Mouse (Mus musculus): Measurements from ENCODE around the gene Mrnip.

Mrnip gene

GRCm38 (mm10) chr11:50236937-50237835 is 62.9 kb downstream of the Mrnip start:
- Histone ChIP-seq H3K4me3 (replicated peaks; ENCODE audit: low read length) (peak overlapping the region; percentile 86), H3K27me3 (ENCODE audit: insufficient read depth, low read length) (peaks cover 77% of the 10 kb centered on the region), H3K9me3 (ENCODE audit: low read length) (no peaks in the 10 kb centered on the region), H3K4me1 (replicated peaks; ENCODE audit: low read depth, low read length) (peaks cover 59% of the 10 kb centered on the region), H3K36me3 (ENCODE audit: insufficient read depth, low read length) (peaks cover 49% of the 10 kb centered on the region)
- TF ChIP-seq CTCF (conservative IDR thresholded peaks at IDR 0.05; ENCODE audit: low read length), result no peak
- TF ChIP-seq NANOG (IDR thresholded peaks at IDR 0.05; ENCODE audit: borderline replicate concordance, low read length), result no peak
- TF ChIP-seq POU5F1 (IDR thresholded peaks at IDR 0.05; ENCODE audit: borderline replicate concordance, low read length), result no peak

- Histone ChIP-seq H3K4me1 (replicated peaks; ENCODE audit: low read depth, low read length) (peaks cover 48% of the 10 kb centered on the region), H3K27me3 (ENCODE audit: insufficient read depth, low read length) (peaks cover 66% of the 10 kb centered on the region), H3K36me3 (ENCODE audit: insufficient read depth, low read length) (peaks cover 37% of the 10 kb centered on the region), H3K9me3 (ENCODE audit: low read length) (no peaks in the 10 kb centered on the region), H3K4me3 (replicated peaks; ENCODE audit: low read length) (peak within 1 kb of the TSS; percentile 86)
- TF ChIP-seq POU5F1 (IDR thresholded peaks at IDR 0.05; ENCODE audit: borderline replicate concordance, low read length) (no peak), NANOG (IDR thresholded peaks at IDR 0.05; ENCODE audit: borderline replicate concordance, low read length) (no peak)
These were observed 64.1 kb downstream of the Mrnip start, which contains the start of gene Ltc4s for GRCm38 (mm10) chr11:50238324-50238723. Gene Ltc4s (minus strand): TSS chr11:50238616.

GRCm38 (mm10) chr11:50238821-50239791 is 64.9 kb downstream of the Mrnip start:
- peaks cover 40% of the 10 kb centered on the region for H3K4me1 ChIP-seq (replicated peaks; ENCODE audit: low read depth, low read length)

GRCm38 (mm10) chr11:50240235-50240911 is 66.1 kb downstream of the Mrnip start:
- TF ChIP-seq CTCF (conservative IDR thresholded peaks at IDR 0.05; ENCODE audit: low read length), result no peak
- TF ChIP-seq NANOG (IDR thresholded peaks at IDR 0.05; ENCODE audit: borderline replicate concordance, low read length), result no peak
- no peak for TF ChIP-seq POU5F1 (IDR thresholded peaks at IDR 0.05; ENCODE audit: borderline replicate concordance, low read length)
- peaks cover 34% of the 10 kb centered on the region for H3K4me1 ChIP-seq (replicated peaks; ENCODE audit: low read depth, low read length)
- H3K27me3 ChIP-seq (ENCODE audit: insufficient read depth, low read length), result peaks cover 48% of the 10 kb centered on the region
- H3K4me3 ChIP-seq (replicated peaks; ENCODE audit: low read length), result no peak overlapping the region
- no peaks in the 10 kb centered on the region for H3K9me3 ChIP-seq (ENCODE audit: low read length)
- H3K36me3 ChIP-seq (ENCODE audit: insufficient read depth, low read length), result peaks cover 20% of the 10 kb centered on the region

More at GRCm38 (mm10) chr11:50238821-50239791, 64.9 kb downstream of the Mrnip start:
- Histone ChIP-seq H3K36me3 (ENCODE audit: insufficient read depth, low read length) (peaks cover 29% of the 10 kb centered on the region), H3K9me3 (ENCODE audit: low read length) (no peaks in the 10 kb centered on the region), H3K27me3 (ENCODE audit: insufficient read depth, low read length) (peaks cover 59% of the 10 kb centered on the region), H3K4me3 (replicated peaks; ENCODE audit: low read length) (peak overlapping the region; percentile 86; the same call in 1 of the 2 replicates)
- TF ChIP-seq POU5F1 (IDR thresholded peaks at IDR 0.05; ENCODE audit: borderline replicate concordance, low read length), result no peak
- TF ChIP-seq CTCF (conservative IDR thresholded peaks at IDR 0.05; ENCODE audit: low read length), result no peak
- no peak for TF ChIP-seq NANOG (IDR thresholded peaks at IDR 0.05; ENCODE audit: borderline replicate concordance, low read length)

- Histone ChIP-seq H3K9me3 (ENCODE audit: low read length) (no peaks in the 10 kb centered on the region), H3K27me3 (ENCODE audit: insufficient read depth, low read length) (peaks cover 15% of the 10 kb centered on the region), H3K4me3 (replicated peaks; ENCODE audit: low read length) (no peak overlapping the region), H3K4me1 (replicated peaks; ENCODE audit: low read depth, low read length) (peaks cover 30% of the 10 kb centered on the region), H3K36me3 (ENCODE audit: insufficient read depth, low read length) (peaks cover 13% of the 10 kb centered on the region)
- TF ChIP-seq NANOG (IDR thresholded peaks at IDR 0.05; ENCODE audit: borderline replicate concordance, low read length) (no peak), POU5F1 (IDR thresholded peaks at IDR 0.05; ENCODE audit: borderline replicate concordance, low read length) (no peak), CTCF (conservative IDR thresholded peaks at IDR 0.05; ENCODE audit: low read length) (no peak)
These were observed 69.7 kb downstream of the Mrnip start for GRCm38 (mm10) chr11:50243926-50244325.

- Histone ChIP-seq H3K9me3 (ENCODE audit: low read length) (no peaks in the 10 kb centered on the region), H3K36me3 (ENCODE audit: insufficient read depth, low read length) (0 out of 2 replicates have a peak, but pooled peaks cover 4% of the 10 kb centered on the region), H3K4me1 (replicated peaks; ENCODE audit: low read depth, low read length) (peaks cover 41% of the 10 kb centered on the region), H3K4me3 (replicated peaks; ENCODE audit: low read length) (no peak overlapping the region), H3K27me3 (ENCODE audit: insufficient read depth, low read length) (peaks cover 4% of the 10 kb centered on the region)
- TF ChIP-seq NANOG (IDR thresholded peaks at IDR 0.05; ENCODE audit: borderline replicate concordance, low read length) (no peak), POU5F1 (IDR thresholded peaks at IDR 0.05; ENCODE audit: borderline replicate concordance, low read length) (no peak), CTCF (conservative IDR thresholded peaks at IDR 0.05; ENCODE audit: low read length) (no peak)
These were observed 71.0 kb downstream of the Mrnip start for GRCm38 (mm10) chr11:50245269-50245668.

- H3K27me3 ChIP-seq (ENCODE audit: insufficient read depth, low read length), result no peaks in the 10 kb centered on the region
- TF ChIP-seq POU5F1 (IDR thresholded peaks at IDR 0.05; ENCODE audit: borderline replicate concordance, low read length) (no peak), NANOG (IDR thresholded peaks at IDR 0.05; ENCODE audit: borderline replicate concordance, low read length) (no peak), CTCF (conservative IDR thresholded peaks at IDR 0.05; ENCODE audit: low read length) (no peak)
- peak overlapping the region; percentile 8; the same call in 1 of the 2 replicates for H3K4me3 ChIP-seq (replicated peaks; ENCODE audit: low read length)
- no peaks in the 10 kb centered on the region for H3K36me3 ChIP-seq (ENCODE audit: insufficient read depth, low read length)
- no peaks in the 10 kb centered on the region for H3K9me3 ChIP-seq (ENCODE audit: low read length)
- peaks cover 72% of the 10 kb centered on the region for H3K4me1 ChIP-seq (replicated peaks; ENCODE audit: low read depth, low read length)
These were observed 74.4 kb downstream of the Mrnip start for GRCm38 (mm10) chr11:50248473-50249171.
